Mouse (Mus musculus) heart, postnatal 0 days (tissue): Measurements from ENCODE around the gene Apol10a.
"Not testable (repeated sequence)": the region's sequence is repeated elsewhere in the genome, so short reads cannot be mapped to it uniquely, and the experiment has no call there.

Experiments
- CTCF ChIP-seq: IDR thresholded peaks from 2 replicates; pipeline ENCODE4 v1.5.1; 2016; ENCODE audit warnings: antibody characterized with exemption, control low read depth, low read depth
- EP300 ChIP-seq: IDR thresholded peaks from 2 replicates; pipeline ENCODE4 v1.6.1; 2016; ENCODE audit warnings: antibody characterized with exemption, low read depth

DNA sequence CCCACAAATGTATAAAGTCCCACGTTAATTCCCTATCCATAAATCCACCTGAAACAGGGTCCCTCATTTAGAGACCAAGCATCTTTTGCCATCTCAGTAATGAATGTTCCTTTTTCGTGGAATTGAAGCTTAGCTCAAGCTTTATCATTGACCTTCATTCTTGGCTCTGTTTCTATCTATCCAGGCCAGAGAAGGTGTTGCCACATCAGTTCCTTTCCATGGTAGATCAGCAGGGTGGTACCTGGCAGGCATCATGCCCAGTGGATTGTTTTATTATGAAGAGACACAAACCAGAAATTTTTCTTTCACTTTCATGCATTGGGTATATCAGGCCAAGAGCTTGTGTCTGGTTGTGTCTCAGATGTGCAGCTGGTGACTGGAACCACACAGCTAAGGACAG, at the start of gene Apol10a:
- not testable (repeated sequence) for TF ChIP-seq CTCF, EP300
